Mouse (Mus musculus): ENCODE results near the gene Gm10260. TPM values are rescaled to one million over a fixed set of nuclear protein-coding genes. Genes with fewer than 3 reads are reported as not detected.

The Gm10260 gene
- polyA plus RNA-seq, 1 experiment from 2014 or later: 5.0 TPM

- H3K27me3 ChIP-seq: no peaks in the 10 kb centered on the region
- H3K9me3 ChIP-seq (replicated peaks): no peaks in the 10 kb centered on the region
- H3K27ac ChIP-seq (replicated peaks): peak overlapping the region; percentile 54
- H3K4me3 ChIP-seq (replicated peaks): no peak overlapping the region
- no peak overlapping the region for H3K9ac ChIP-seq
- no peak overlapping the region for H3K4me2 ChIP-seq
- ATAC-seq (ENCODE audit: insufficient read depth): no peak
- H3K36me3 ChIP-seq (replicated peaks): no peaks in the 10 kb centered on the region
- 41% methylated on average over 7 of the region's 7 CpGs for WGBS (ENCODE audit: insufficient replicate concordance)
- H3K4me1 ChIP-seq (replicated peaks): peaks cover 51% of the 10 kb centered on the region
Measured at GRCm38 (mm10) chr13:97782063-97782462, 21.6 kb upstream of the Gm10260 start.

- Histone ChIP-seq H3K4me2 (no peak overlapping the region), H3K4me1 (replicated peaks) (peaks cover 55% of the 10 kb centered on the region), H3K27me3 (no peaks in the 10 kb centered on the region), H3K9ac (no peak overlapping the region), H3K27ac (replicated peaks) (peak overlapping the region; percentile 99), H3K9me3 (replicated peaks) (no peaks in the 10 kb centered on the region), H3K4me3 (replicated peaks) (no peak overlapping the region), H3K36me3 (replicated peaks) (no peaks in the 10 kb centered on the region)
- no peak for ATAC-seq (ENCODE audit: insufficient read depth)
- 78% methylated on average over 7 of the region's 7 CpGs for WGBS (ENCODE audit: insufficient replicate concordance)
Measured at GRCm38 (mm10) chr13:97781637-97782036, 21.2 kb upstream of the Gm10260 start.

DNA sequence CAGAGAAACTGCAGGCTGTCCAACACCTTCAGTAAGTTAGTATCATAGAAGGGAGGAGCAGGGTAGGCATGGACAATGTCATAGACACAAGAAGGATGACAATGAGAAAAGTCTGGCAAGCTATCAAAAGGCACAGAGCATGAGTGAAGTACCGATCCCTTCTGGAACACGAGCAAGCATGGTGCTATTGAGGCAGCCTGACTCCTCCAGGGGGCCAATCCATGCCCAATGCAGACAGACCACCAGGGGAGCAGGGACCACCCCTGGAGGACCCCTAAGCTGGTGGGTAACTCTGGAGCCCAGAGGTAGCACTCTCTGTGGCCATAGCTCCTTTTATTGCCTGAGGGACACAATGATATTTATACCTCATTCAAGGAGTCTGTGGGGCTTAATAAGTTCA lies 20.1 kb upstream of the Gm10260 start:
- Histone ChIP-seq H3K9me3 (replicated peaks) (no peaks in the 10 kb centered on the region), H3K9ac (no peak overlapping the region), H3K36me3 (replicated peaks) (no peaks in the 10 kb centered on the region), H3K27me3 (no peaks in the 10 kb centered on the region), H3K4me2 (no peak overlapping the region), H3K4me3 (replicated peaks) (no peak overlapping the region), H3K27ac (replicated peaks) (peak overlapping the region; percentile 99), H3K4me1 (replicated peaks) (peaks cover 66% of the 10 kb centered on the region)
- WGBS (ENCODE audit: insufficient replicate concordance): 32% methylated on average over 2 of the region's 2 CpGs
- no peak for ATAC-seq (ENCODE audit: insufficient read depth)

DNA sequence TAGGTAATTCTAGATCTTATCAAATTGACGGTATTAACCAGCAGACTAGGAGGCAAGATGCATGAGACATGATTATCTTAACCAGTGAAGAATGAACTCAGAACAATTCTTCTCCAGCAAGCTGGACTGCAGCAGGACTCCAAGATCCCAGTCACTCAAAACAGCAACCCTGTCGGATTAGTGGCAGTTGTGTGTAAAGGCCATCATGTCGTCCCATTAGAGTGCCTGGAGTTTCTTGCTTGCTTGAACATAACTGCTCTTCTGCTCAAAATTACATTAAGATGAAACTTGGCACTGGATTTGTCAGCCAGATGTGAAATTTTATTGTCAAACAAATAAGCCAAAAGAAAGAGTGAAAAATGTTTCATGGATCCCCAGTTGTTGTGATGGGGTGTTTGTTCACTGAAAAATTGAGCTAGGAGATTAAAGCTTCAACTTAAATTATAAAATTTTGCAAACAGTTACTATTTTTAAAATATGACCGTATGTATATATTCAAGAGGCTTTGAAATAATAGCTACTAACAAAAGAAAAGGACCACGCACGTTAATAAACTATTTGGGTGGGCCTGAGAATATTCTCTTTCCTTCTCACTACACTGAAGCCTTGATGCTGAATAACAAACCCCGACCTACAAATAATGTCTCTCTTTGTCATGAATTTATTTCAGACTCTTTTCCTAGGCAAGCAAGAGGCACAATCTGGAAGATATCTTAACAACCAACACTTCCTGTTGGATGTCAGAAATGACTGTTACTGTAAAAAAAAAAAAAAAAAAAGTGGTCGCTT lies 19.4 kb upstream of the Gm10260 start:
- Histone ChIP-seq H3K27me3 (no peaks in the 10 kb centered on the region), H3K27ac (replicated peaks) (peak overlapping the region; percentile 99), H3K4me3 (replicated peaks) (no peak overlapping the region), H3K9ac (0 out of 2 replicates have a peak overlapping the region, but pooled peaks have one; percentile 3), H3K4me1 (replicated peaks) (peaks cover 67% of the 10 kb centered on the region), H3K4me2 (peak overlapping the region; percentile 70), H3K36me3 (replicated peaks) (no peaks in the 10 kb centered on the region), H3K9me3 (replicated peaks) (no peaks in the 10 kb centered on the region)
- peak; percentile 17; the same call in 1 of the 2 replicates for ATAC-seq (ENCODE audit: insufficient read depth)
- 42% methylated on average over 8 of the region's 8 CpGs for WGBS (ENCODE audit: insufficient replicate concordance)

DNA sequence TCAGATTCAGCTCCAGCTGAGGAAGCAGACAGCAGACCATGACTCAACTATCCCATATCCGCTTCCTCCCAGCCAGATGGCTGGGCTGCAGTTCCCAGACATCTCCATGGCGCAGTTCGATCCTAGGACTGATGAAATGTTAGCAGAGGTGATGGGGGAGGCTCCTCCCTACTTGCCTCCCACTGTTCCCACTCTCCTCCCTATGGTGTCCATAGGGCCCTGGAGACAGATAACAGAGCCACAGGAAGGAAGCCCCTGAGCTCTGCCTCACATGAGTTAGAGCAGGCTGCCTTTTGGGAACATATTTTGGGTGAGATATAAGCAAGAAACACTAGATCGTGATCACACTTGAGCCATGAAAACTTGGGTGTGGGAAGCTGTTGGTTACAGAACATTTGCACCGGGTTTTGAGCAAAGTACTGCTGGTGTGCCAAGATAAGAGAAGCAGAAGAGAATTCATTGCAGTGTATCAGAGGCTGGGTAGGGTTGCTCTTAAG lies 18.3 kb upstream of the Gm10260 start:
- Histone ChIP-seq H3K27ac (replicated peaks) (peak overlapping the region; percentile 99), H3K4me2 (peak overlapping the region; percentile 70), H3K9ac (peak overlapping the region; percentile 50), H3K4me3 (replicated peaks) (peak overlapping the region; percentile 37), H3K27me3 (no peaks in the 10 kb centered on the region), H3K9me3 (replicated peaks) (no peaks in the 10 kb centered on the region), H3K4me1 (replicated peaks) (peaks cover 67% of the 10 kb centered on the region), H3K36me3 (replicated peaks) (no peaks in the 10 kb centered on the region)
- peak; percentile 95 for ATAC-seq (ENCODE audit: insufficient read depth)
- WGBS (ENCODE audit: insufficient replicate concordance): 11% methylated on average over 5 of the region's 5 CpGs

DNA sequence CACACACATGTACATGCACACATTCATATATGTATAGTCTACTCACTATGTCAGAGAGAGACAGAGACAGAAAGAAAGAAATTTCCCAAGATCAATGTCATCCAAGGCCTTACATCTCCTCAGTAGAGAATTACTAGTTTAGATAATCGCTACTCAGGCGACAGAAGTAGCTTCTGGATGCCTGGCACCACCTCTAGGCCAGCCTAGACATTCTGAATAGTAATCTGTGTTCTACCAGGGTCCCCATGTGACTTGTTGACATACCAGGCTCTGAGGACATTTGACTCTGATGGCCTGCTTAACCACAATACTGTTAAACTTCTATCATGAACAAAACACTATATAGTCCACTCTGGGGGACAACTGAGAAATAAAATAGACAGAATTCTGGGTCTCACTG lies 17.2 kb upstream of the Gm10260 start:
- Histone ChIP-seq H3K9ac (no peak overlapping the region), H3K27ac (replicated peaks) (peak overlapping the region; percentile 99), H3K4me2 (peak overlapping the region; percentile 70), H3K27me3 (no peaks in the 10 kb centered on the region), H3K4me3 (replicated peaks) (peak overlapping the region; percentile 0; the same call in 1 of the 2 replicates), H3K9me3 (replicated peaks) (no peaks in the 10 kb centered on the region), H3K4me1 (replicated peaks) (peaks cover 67% of the 10 kb centered on the region), H3K36me3 (replicated peaks) (no peaks in the 10 kb centered on the region)
- 35% methylated on average over 2 of the region's 2 CpGs for WGBS (ENCODE audit: insufficient replicate concordance)
- peak; percentile 11; the same call in 1 of the 2 replicates for ATAC-seq (ENCODE audit: insufficient read depth)

DNA sequence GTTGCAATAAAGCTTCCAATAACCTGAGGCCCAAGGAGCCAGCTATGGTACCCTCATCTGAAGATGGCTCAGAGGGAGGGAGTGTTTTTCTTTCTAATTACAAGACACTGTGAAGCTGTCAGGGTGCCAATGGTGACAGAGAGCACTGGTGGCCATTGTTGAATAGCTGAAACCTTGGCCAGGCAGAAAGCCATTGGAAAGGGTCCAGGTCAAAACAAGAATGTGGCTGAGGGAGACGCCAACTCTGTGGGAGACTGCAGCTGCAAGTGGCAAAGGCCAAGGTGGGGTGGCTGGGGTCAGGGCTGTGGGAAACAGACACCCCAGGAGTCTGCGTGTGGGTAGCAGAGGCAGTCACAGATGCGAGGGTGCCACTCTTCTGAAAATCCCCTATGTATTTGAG lies 16.3 kb upstream of the Gm10260 start:
- peak overlapping the region; percentile 7; the same call in 1 of the 2 replicates for H3K4me2 ChIP-seq
- H3K9me3 ChIP-seq (replicated peaks): no peaks in the 10 kb centered on the region
- H3K4me1 ChIP-seq (replicated peaks): peaks cover 60% of the 10 kb centered on the region
- no peak overlapping the region for H3K9ac ChIP-seq
- no peaks in the 10 kb centered on the region for H3K36me3 ChIP-seq (replicated peaks)
- H3K27me3 ChIP-seq: no peaks in the 10 kb centered on the region
- H3K4me3 ChIP-seq (replicated peaks): no peak overlapping the region
- no peak for ATAC-seq (ENCODE audit: insufficient read depth)
- H3K27ac ChIP-seq (replicated peaks): peak overlapping the region; percentile 99
- WGBS (ENCODE audit: insufficient replicate concordance): 75% methylated on average over 3 of the region's 3 CpGs

- Histone ChIP-seq H3K9ac (no peak overlapping the region), H3K36me3 (replicated peaks) (no peaks in the 10 kb centered on the region), H3K4me2 (no peak overlapping the region), H3K4me3 (replicated peaks) (no peak overlapping the region), H3K4me1 (replicated peaks) (peaks cover 52% of the 10 kb centered on the region), H3K9me3 (replicated peaks) (no peaks in the 10 kb centered on the region), H3K27me3 (no peaks in the 10 kb centered on the region), H3K27ac (replicated peaks) (peak overlapping the region; percentile 30; the same call in 1 of the 2 replicates)
- 27% methylated on average over 8 of the region's 8 CpGs for WGBS (ENCODE audit: insufficient replicate concordance)
- ATAC-seq (ENCODE audit: insufficient read depth): no peak
Measured at GRCm38 (mm10) chr13:97775907-97776306, 15.5 kb upstream of the Gm10260 start.

GRCm38 (mm10) chr13:97774740-97775425 lies 14.5 kb upstream of the Gm10260 start:
- H3K4me3 ChIP-seq (replicated peaks): no peak overlapping the region
- 78% methylated on average over 10 of the region's 10 CpGs for WGBS (ENCODE audit: insufficient replicate concordance)
- no peaks in the 10 kb centered on the region for H3K36me3 ChIP-seq (replicated peaks)
- no peak overlapping the region for H3K4me2 ChIP-seq
- H3K9ac ChIP-seq: no peak overlapping the region
- peaks cover 42% of the 10 kb centered on the region for H3K4me1 ChIP-seq (replicated peaks)
- ATAC-seq (ENCODE audit: insufficient read depth): no peak
- no peaks in the 10 kb centered on the region for H3K27me3 ChIP-seq
- no peak overlapping the region for H3K27ac ChIP-seq (replicated peaks)
- H3K9me3 ChIP-seq (replicated peaks): no peaks in the 10 kb centered on the region

DNA sequence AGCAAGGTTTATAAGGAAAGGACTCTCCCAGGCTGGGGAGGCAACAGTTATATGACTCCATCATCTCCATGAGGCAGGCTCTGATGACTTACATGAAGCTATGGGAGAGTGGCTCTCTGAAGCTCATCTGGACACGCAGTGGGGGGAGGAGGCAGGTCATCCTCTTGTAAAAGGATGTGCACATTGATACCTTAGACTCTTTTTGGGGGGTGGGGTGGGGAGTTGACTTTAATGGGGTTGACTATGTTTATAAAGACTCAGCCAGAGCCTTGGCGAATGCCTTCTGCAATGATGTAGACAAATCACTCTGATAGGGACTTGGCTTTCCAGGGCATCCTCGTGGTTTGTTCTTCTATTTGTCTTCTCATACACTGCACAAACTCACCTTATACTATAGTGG lies 8.8 kb upstream of the Gm10260 start:
- ATAC-seq (ENCODE audit: insufficient read depth): no peak

GRCm38 (mm10) chr13:97768803-97769202 lies 8.4 kb upstream of the Gm10260 start:
- Histone ChIP-seq H3K36me3 (replicated peaks) (no peaks in the 10 kb centered on the region), H3K9me3 (replicated peaks) (no peaks in the 10 kb centered on the region), H3K4me2 (no peak overlapping the region), H3K9ac (no peak overlapping the region), H3K4me3 (replicated peaks) (no peak overlapping the region), H3K4me1 (replicated peaks) (peaks cover 34% of the 10 kb centered on the region), H3K27me3 (no peaks in the 10 kb centered on the region), H3K27ac (replicated peaks) (no peak overlapping the region)
- WGBS (ENCODE audit: insufficient replicate concordance): 82% methylated on average over 3 of the region's 3 CpGs
- ATAC-seq (ENCODE audit: insufficient read depth): no peak

More for the DNA sequence above, 8.8 kb upstream of the Gm10260 start:
- H3K4me2 ChIP-seq: no peak overlapping the region
- H3K9me3 ChIP-seq (replicated peaks): no peaks in the 10 kb centered on the region
- H3K4me3 ChIP-seq (replicated peaks): no peak overlapping the region
- no peaks in the 10 kb centered on the region for H3K27me3 ChIP-seq
- no peak overlapping the region for H3K27ac ChIP-seq (replicated peaks)
- 75% methylated on average over 3 of the region's 3 CpGs for WGBS (ENCODE audit: insufficient replicate concordance)
- H3K36me3 ChIP-seq (replicated peaks): no peaks in the 10 kb centered on the region
- H3K4me1 ChIP-seq (replicated peaks): peaks cover 30% of the 10 kb centered on the region
- no peak overlapping the region for H3K9ac ChIP-seq
